Mouse (Mus musculus): ENCODE data around the gene Klk1b4. TPM values are rescaled to one million over a fixed set of nuclear protein-coding genes. Genes with fewer than 3 reads are reported as not detected.
A peak's percentile ranks its signal among the peaks of the same experiment; 100 is the strongest.
"Not testable (repeated sequence)": the region's sequence is repeated elsewhere in the genome, so short reads cannot be mapped to it uniquely, and the experiment has no call there.

Klk1b4 gene
- polyA plus RNA-seq, 1 experiment from 2014 or later = not detected

GRCm38 (mm10) chr7:44239913-44240312, 32.7 kb downstream of the Klk1b4 start:
- H3K9ac ChIP-seq (replicated peaks) = no peak overlapping the region
- H3K4me1 ChIP-seq = no peaks in the 10 kb centered on the region
- H3K4me2 ChIP-seq = no peak overlapping the region
- H3K27me3 ChIP-seq (replicated peaks) = 0 out of 2 replicates have a peak, but pooled peaks cover 2% of the 10 kb centered on the region
- WGBS = 53% methylated on average over 2 of the region's 2 CpGs
- ATAC-seq (ENCODE audit: low FRiP score) = no peak
- H3K36me3 ChIP-seq = no peaks in the 10 kb centered on the region
- H3K27ac ChIP-seq (replicated peaks) = no peak overlapping the region
- H3K9me3 ChIP-seq (replicated peaks) = no peaks in the 10 kb centered on the region
- H3K4me3 ChIP-seq (replicated peaks) = no peak overlapping the region

GRCm38 (mm10) chr7:44240712-44241111, 33.5 kb downstream of the Klk1b4 start:
- no peak for ATAC-seq (ENCODE audit: low FRiP score)
- no peaks in the 10 kb centered on the region for H3K9me3 ChIP-seq (replicated peaks)
- H3K4me2 ChIP-seq = no peak overlapping the region
- H3K36me3 ChIP-seq = no peaks in the 10 kb centered on the region
- peaks cover 7% of the 10 kb centered on the region for H3K4me1 ChIP-seq
- WGBS = 50% methylated on average over 1 of the region's 1 CpGs
- no peak overlapping the region for H3K27ac ChIP-seq (replicated peaks)
- no peaks in the 10 kb centered on the region for H3K27me3 ChIP-seq (replicated peaks)
- no peak overlapping the region for H3K9ac ChIP-seq (replicated peaks)
- no peak overlapping the region for H3K4me3 ChIP-seq (replicated peaks)

GRCm38 (mm10) chr7:44241163-44241562, 33.9 kb downstream of the Klk1b4 start:
- H3K9ac ChIP-seq (replicated peaks) = no peak overlapping the region
- H3K27ac ChIP-seq (replicated peaks) = no peak overlapping the region
- no peak overlapping the region for H3K4me2 ChIP-seq
- H3K27me3 ChIP-seq (replicated peaks) = no peaks in the 10 kb centered on the region
- H3K36me3 ChIP-seq = no peaks in the 10 kb centered on the region
- H3K9me3 ChIP-seq (replicated peaks) = no peaks in the 10 kb centered on the region
- ATAC-seq (ENCODE audit: low FRiP score) = no peak
- 83% methylated on average over 2 of the region's 2 CpGs for WGBS
- no peak overlapping the region for H3K4me3 ChIP-seq (replicated peaks)
- H3K4me1 ChIP-seq = peaks cover 9% of the 10 kb centered on the region

GRCm38 (mm10) chr7:44244080-44244479, 36.8 kb downstream of the Klk1b4 start:
- WGBS = 63% methylated on average over 1 of the region's 1 CpGs
- Histone ChIP-seq H3K4me3 (replicated peaks) (no peak overlapping the region), H3K36me3 (peaks cover 6% of the 10 kb centered on the region), H3K9me3 (replicated peaks) (no peaks in the 10 kb centered on the region), H3K9ac (replicated peaks) (no peak overlapping the region), H3K4me2 (no peak overlapping the region), H3K27me3 (replicated peaks) (no peaks in the 10 kb centered on the region), H3K27ac (replicated peaks) (no peak overlapping the region), H3K4me1 (peaks cover 26% of the 10 kb centered on the region)
- ATAC-seq (ENCODE audit: low FRiP score) = no peak

- H3K27ac ChIP-seq (replicated peaks) = peak within 1 kb of the TSS; percentile 97
- H3K36me3 ChIP-seq = peaks cover 26% of the 10 kb centered on the region
- ATAC-seq (ENCODE audit: low FRiP score) = peak; percentile 88
- WGBS = under 1% methylated on average over 62 of the region's 62 CpGs
- peak within 1 kb of the TSS; percentile 98 for H3K9ac ChIP-seq (replicated peaks)
- H3K4me2 ChIP-seq = peak within 1 kb of the TSS; percentile 67
- H3K27me3 ChIP-seq (replicated peaks) = no peaks in the 10 kb centered on the region
- peak within 1 kb of the TSS; percentile 92 for H3K4me3 ChIP-seq (replicated peaks)
- no peaks in the 10 kb centered on the region for H3K9me3 ChIP-seq (replicated peaks)
- H3K4me1 ChIP-seq = peaks cover 37% of the 10 kb centered on the region
These were observed 39.1 kb downstream of the Klk1b4 start, which contains the start of the genes 1700028J19Rik and 2410002F23Rik for GRCm38 (mm10) chr7:44246055-44246983. Gene 1700028J19Rik (minus strand): TSS chr7:44246695. Gene 2410002F23Rik (plus strand): TSS chr7:44246722.

- H3K4me1 ChIP-seq = peaks cover 38% of the 10 kb centered on the region
- peak overlapping the region; percentile 98 for H3K9ac ChIP-seq (replicated peaks)
- H3K4me2 ChIP-seq = peak overlapping the region; percentile 67
- H3K4me3 ChIP-seq (replicated peaks) = peak overlapping the region; percentile 92
- H3K36me3 ChIP-seq = peaks cover 28% of the 10 kb centered on the region
- H3K27me3 ChIP-seq (replicated peaks) = no peaks in the 10 kb centered on the region
- H3K27ac ChIP-seq (replicated peaks) = peak overlapping the region; percentile 97
- H3K9me3 ChIP-seq (replicated peaks) = no peaks in the 10 kb centered on the region
- WGBS = under 1% methylated on average over 23 of the region's 23 CpGs
- ATAC-seq (ENCODE audit: low FRiP score) = peak; percentile 54
These were observed 39.8 kb downstream of the Klk1b4 start for GRCm38 (mm10) chr7:44246984-44247470.

- Histone ChIP-seq H3K27me3 (replicated peaks) (no peaks in the 10 kb centered on the region), H3K9me3 (replicated peaks) (no peaks in the 10 kb centered on the region), H3K4me3 (replicated peaks) (peak overlapping the region; percentile 92), H3K36me3 (peaks cover 38% of the 10 kb centered on the region), H3K4me2 (peak overlapping the region; percentile 67), H3K4me1 (peaks cover 45% of the 10 kb centered on the region), H3K27ac (replicated peaks) (0 out of 2 replicates have a peak overlapping the region, but pooled peaks have one; percentile 18), H3K9ac (replicated peaks) (peak overlapping the region; percentile 98; the same call in 1 of the 2 replicates)
- 93% methylated on average over 2 of the region's 2 CpGs for WGBS
- no peak for ATAC-seq (ENCODE audit: low FRiP score)
These were observed 40.7 kb downstream of the Klk1b4 start for GRCm38 (mm10) chr7:44247971-44248370.

GRCm38 (mm10) chr7:44249248-44249647, 42.0 kb downstream of the Klk1b4 start:
- Histone ChIP-seq H3K9ac (replicated peaks) (no peak overlapping the region), H3K4me2 (no peak overlapping the region), H3K36me3 (peaks cover 43% of the 10 kb centered on the region), H3K9me3 (replicated peaks) (no peaks in the 10 kb centered on the region), H3K27ac (replicated peaks) (no peak overlapping the region), H3K4me1 (peaks cover 45% of the 10 kb centered on the region), H3K4me3 (replicated peaks) (no peak overlapping the region), H3K27me3 (replicated peaks) (no peaks in the 10 kb centered on the region)
- 94% methylated on average over 4 of the region's 4 CpGs for WGBS
- no peak for ATAC-seq (ENCODE audit: low FRiP score)

- not testable (repeated sequence) for H3K27ac ChIP-seq (replicated peaks)
These were observed 43.6 kb downstream of the Klk1b4 start for GRCm38 (mm10) chr7:44250732-44251275.

GRCm38 (mm10) chr7:44253023-44253616, 45.9 kb downstream of the Klk1b4 start:
- no peaks in the 10 kb centered on the region for H3K27me3 ChIP-seq (replicated peaks)
- H3K9me3 ChIP-seq (replicated peaks) = no peaks in the 10 kb centered on the region
- no peak overlapping the region for H3K4me3 ChIP-seq (replicated peaks)
- peaks cover 27% of the 10 kb centered on the region for H3K4me1 ChIP-seq
- H3K9ac ChIP-seq (replicated peaks) = no peak overlapping the region
- no peak overlapping the region for H3K4me2 ChIP-seq
- no peak overlapping the region for H3K27ac ChIP-seq (replicated peaks)
- no peak for ATAC-seq (ENCODE audit: low FRiP score)
- WGBS = 77% methylated on average over 15 of the region's 15 CpGs
- peaks cover 43% of the 10 kb centered on the region for H3K36me3 ChIP-seq

More at GRCm38 (mm10) chr7:44250732-44251275, 43.6 kb downstream of the Klk1b4 start:
- H3K4me1 ChIP-seq = peaks cover 37% of the 10 kb centered on the region
- not testable (repeated sequence) for H3K9ac ChIP-seq (replicated peaks); H3K4me2 ChIP-seq; ATAC-seq (ENCODE audit: low FRiP score); H3K9me3 ChIP-seq (replicated peaks); H3K27me3 ChIP-seq (replicated peaks); H3K4me3 ChIP-seq (replicated peaks)
- peaks cover 43% of the 10 kb centered on the region for H3K36me3 ChIP-seq
- WGBS = 90% methylated on average over 17 of the region's 17 CpGs

- Histone ChIP-seq H3K27me3 (replicated peaks) (no peaks in the 10 kb centered on the region), H3K27ac (replicated peaks) (no peak overlapping the region), H3K4me2 (no peak overlapping the region), H3K4me1 (peaks cover 11% of the 10 kb centered on the region), H3K9me3 (replicated peaks) (no peaks in the 10 kb centered on the region), H3K36me3 (peaks cover 28% of the 10 kb centered on the region), H3K4me3 (replicated peaks) (no peak overlapping the region), H3K9ac (replicated peaks) (no peak overlapping the region)
- WGBS = 82% methylated on average over 6 of the region's 6 CpGs
- ATAC-seq (ENCODE audit: low FRiP score) = no peak
These were observed 47.7 kb downstream of the Klk1b4 start for GRCm38 (mm10) chr7:44254930-44255329.

Measured in neural tube, embryonic 15.5 days (tissue).